Mouse (Mus musculus): ENCODE measurements around the gene Klhdc8a. TPM values are rescaled to one million over a fixed set of nuclear protein-coding genes. Genes with fewer than 3 reads are reported as not detected.

Klhdc8a gene
- 6.3 and 6.7 TPM in 2 replicates for polyA plus RNA-seq (2015; fragmentation: Nextera tagmentation; extraction: Ambion mirVana)

- Histone ChIP-seq H3K36me3 (no peaks in the 10 kb centered on the region), H3K4me2 (replicated peaks) (peak within 1 kb of the TSS; percentile 98), H3K27ac (peak within 1 kb of the TSS; percentile 84), H3K4me3 (replicated peaks) (peak within 1 kb of the TSS; percentile 65), H3K4me1 (replicated peaks) (peaks cover 71% of the 10 kb centered on the region), H3K27me3 (peaks cover 8% of the 10 kb centered on the region; the same call in 1 of the 2 replicates), H3K9ac (replicated peaks) (peak within 1 kb of the TSS; percentile 92), H3K9me3 (no peaks in the 10 kb centered on the region)
- WGBS: 0% methylated on average over 28 of the region's 28 CpGs
- peak; percentile 71 for ATAC-seq
Observed at GRCm38 (mm10) chr1:132298425-132298800, at the start of gene Klhdc8a. TSS of gene Klhdc8a (plus strand) at chr1:132298626.

- Histone ChIP-seq H3K9ac (replicated peaks) (no peak overlapping the region), H3K4me1 (replicated peaks) (no peaks in the 10 kb centered on the region), H3K27ac (no peak overlapping the region), H3K36me3 (peaks cover 6% of the 10 kb centered on the region; the same call in 1 of the 2 replicates), H3K9me3 (no peaks in the 10 kb centered on the region), H3K27me3 (no peaks in the 10 kb centered on the region), H3K4me3 (replicated peaks) (no peak overlapping the region), H3K4me2 (replicated peaks) (no peak overlapping the region)
- 81% methylated on average over 6 of the region's 6 CpGs for WGBS
- ATAC-seq: no peak
Observed at GRCm38 (mm10) chr1:132254467-132254866, 44.0 kb upstream of the Klhdc8a start.

GRCm38 (mm10) chr1:132260331-132260730, 38.1 kb upstream of the Klhdc8a start:
- no peak for ATAC-seq
- no peak overlapping the region for H3K9ac ChIP-seq (replicated peaks)
- no peaks in the 10 kb centered on the region for H3K9me3 ChIP-seq
- no peak overlapping the region for H3K27ac ChIP-seq
- no peak overlapping the region for H3K4me3 ChIP-seq (replicated peaks)
- H3K36me3 ChIP-seq: peaks cover 6% of the 10 kb centered on the region; the same call in 1 of the 2 replicates
- WGBS: 84% methylated on average over 1 of the region's 1 CpGs
- H3K4me1 ChIP-seq (replicated peaks): peaks cover 3% of the 10 kb centered on the region; the same call in 1 of the 2 replicates
- no peak overlapping the region for H3K4me2 ChIP-seq (replicated peaks)
- H3K27me3 ChIP-seq: no peaks in the 10 kb centered on the region

- WGBS: 77% methylated on average over 5 of the region's 5 CpGs
- H3K27ac ChIP-seq: no peak overlapping the region
- no peaks in the 10 kb centered on the region for H3K27me3 ChIP-seq
- H3K9me3 ChIP-seq: no peaks in the 10 kb centered on the region
- ATAC-seq: no peak
- H3K9ac ChIP-seq (replicated peaks): no peak overlapping the region
- H3K4me2 ChIP-seq (replicated peaks): no peak overlapping the region
- H3K4me1 ChIP-seq (replicated peaks): peaks cover 3% of the 10 kb centered on the region; the same call in 1 of the 2 replicates
- peaks cover 6% of the 10 kb centered on the region; the same call in 1 of the 2 replicates for H3K36me3 ChIP-seq
- H3K4me3 ChIP-seq (replicated peaks): no peak overlapping the region
Observed at GRCm38 (mm10) chr1:132261058-132261457, 37.4 kb upstream of the Klhdc8a start.

- no peak overlapping the region for H3K27ac ChIP-seq
- 74% methylated on average over 4 of the region's 4 CpGs for WGBS
- no peak overlapping the region for H3K4me2 ChIP-seq (replicated peaks)
- no peaks in the 10 kb centered on the region for H3K9me3 ChIP-seq
- no peaks in the 10 kb centered on the region for H3K36me3 ChIP-seq
- H3K4me3 ChIP-seq (replicated peaks): no peak overlapping the region
- H3K9ac ChIP-seq (replicated peaks): no peak overlapping the region
- H3K4me1 ChIP-seq (replicated peaks): peaks cover 3% of the 10 kb centered on the region; the same call in 1 of the 2 replicates
- no peak for ATAC-seq
- H3K27me3 ChIP-seq: no peaks in the 10 kb centered on the region
Observed at GRCm38 (mm10) chr1:132263618-132264017, 34.8 kb upstream of the Klhdc8a start.

- 63% methylated on average over 7 of the region's 7 CpGs for WGBS
- H3K4me1 ChIP-seq (replicated peaks): peaks cover 11% of the 10 kb centered on the region
Observed at GRCm38 (mm10) chr1:132264577-132264976, 33.8 kb upstream of the Klhdc8a start.

GRCm38 (mm10) chr1:132265211-132265859, 33.1 kb upstream of the Klhdc8a start:
- Histone ChIP-seq H3K4me2 (replicated peaks) (no peak overlapping the region), H3K9ac (replicated peaks) (no peak overlapping the region), H3K4me3 (replicated peaks) (no peak overlapping the region), H3K27ac (no peak overlapping the region), H3K36me3 (no peaks in the 10 kb centered on the region), H3K4me1 (replicated peaks) (peaks cover 14% of the 10 kb centered on the region), H3K27me3 (no peaks in the 10 kb centered on the region), H3K9me3 (no peaks in the 10 kb centered on the region)
- ATAC-seq: peak; percentile 56; the same call in 1 of the 2 replicates
- 65% methylated on average over 8 of the region's 8 CpGs for WGBS

More at GRCm38 (mm10) chr1:132264577-132264976, 33.8 kb upstream of the Klhdc8a start:
- no peak for ATAC-seq
- H3K9ac ChIP-seq (replicated peaks): no peak overlapping the region
- no peak overlapping the region for H3K4me2 ChIP-seq (replicated peaks)
- no peak overlapping the region for H3K27ac ChIP-seq
- H3K36me3 ChIP-seq: no peaks in the 10 kb centered on the region
- no peak overlapping the region for H3K4me3 ChIP-seq (replicated peaks)
- H3K27me3 ChIP-seq: no peaks in the 10 kb centered on the region
- H3K9me3 ChIP-seq: no peaks in the 10 kb centered on the region

- Histone ChIP-seq H3K9me3 (no peaks in the 10 kb centered on the region), H3K9ac (replicated peaks) (no peak overlapping the region), H3K36me3 (no peaks in the 10 kb centered on the region), H3K4me2 (replicated peaks) (no peak overlapping the region), H3K4me3 (replicated peaks) (no peak overlapping the region), H3K27me3 (no peaks in the 10 kb centered on the region), H3K4me1 (replicated peaks) (peaks cover 14% of the 10 kb centered on the region), H3K27ac (no peak overlapping the region)
- no peak for ATAC-seq
- WGBS: 91% methylated on average over 10 of the region's 10 CpGs
Observed at GRCm38 (mm10) chr1:132265936-132266335, 32.5 kb upstream of the Klhdc8a start.

- H3K9ac ChIP-seq (replicated peaks): no peak overlapping the region
- no peaks in the 10 kb centered on the region for H3K27me3 ChIP-seq
- 71% methylated on average over 8 of the region's 8 CpGs for WGBS
- no peaks in the 10 kb centered on the region for H3K9me3 ChIP-seq
- H3K4me2 ChIP-seq (replicated peaks): no peak overlapping the region
- no peak overlapping the region for H3K27ac ChIP-seq
- no peak for ATAC-seq
- H3K36me3 ChIP-seq: no peaks in the 10 kb centered on the region
- H3K4me1 ChIP-seq (replicated peaks): peaks cover 14% of the 10 kb centered on the region
- no peak overlapping the region for H3K4me3 ChIP-seq (replicated peaks)
Observed at GRCm38 (mm10) chr1:132266791-132267557, 31.5 kb upstream of the Klhdc8a start.

GRCm38 (mm10) chr1:132267959-132268358, 30.5 kb upstream of the Klhdc8a start:
- no peak overlapping the region for H3K9ac ChIP-seq (replicated peaks)
- peaks cover 14% of the 10 kb centered on the region for H3K4me1 ChIP-seq (replicated peaks)
- no peaks in the 10 kb centered on the region for H3K27me3 ChIP-seq
- no peak overlapping the region for H3K4me2 ChIP-seq (replicated peaks)
- 81% methylated on average over 2 of the region's 2 CpGs for WGBS
- no peaks in the 10 kb centered on the region for H3K36me3 ChIP-seq
- no peak overlapping the region for H3K27ac ChIP-seq
- no peak for ATAC-seq
- H3K9me3 ChIP-seq: no peaks in the 10 kb centered on the region
- H3K4me3 ChIP-seq (replicated peaks): no peak overlapping the region

- Histone ChIP-seq H3K4me1 (replicated peaks) (peaks cover 14% of the 10 kb centered on the region), H3K9me3 (no peaks in the 10 kb centered on the region), H3K9ac (replicated peaks) (no peak overlapping the region), H3K4me3 (replicated peaks) (no peak overlapping the region), H3K36me3 (no peaks in the 10 kb centered on the region), H3K27ac (no peak overlapping the region), H3K4me2 (replicated peaks) (no peak overlapping the region), H3K27me3 (no peaks in the 10 kb centered on the region)
- 72% methylated on average over 7 of the region's 7 CpGs for WGBS
- ATAC-seq: no peak
Observed at GRCm38 (mm10) chr1:132268418-132269060, 29.9 kb upstream of the Klhdc8a start.

GRCm38 (mm10) chr1:132271237-132271636, 27.2 kb upstream of the Klhdc8a start:
- WGBS: 63% methylated on average over 3 of the region's 3 CpGs
- H3K27me3 ChIP-seq: no peaks in the 10 kb centered on the region
- no peak overlapping the region for H3K27ac ChIP-seq
- H3K9me3 ChIP-seq: no peaks in the 10 kb centered on the region
- H3K36me3 ChIP-seq: no peaks in the 10 kb centered on the region
- no peak overlapping the region for H3K4me3 ChIP-seq (replicated peaks)
- peaks cover 11% of the 10 kb centered on the region for H3K4me1 ChIP-seq (replicated peaks)
- no peak for ATAC-seq
- no peak overlapping the region for H3K9ac ChIP-seq (replicated peaks)
- no peak overlapping the region for H3K4me2 ChIP-seq (replicated peaks)
